Mouse (Mus musculus) stomach, postnatal 0 days (tissue): ENCODE results near the gene Thegl.

Experiments used
- CTCF ChIP-seq: IDR thresholded peaks from 2 replicates; pipeline ENCODE4 v1.5.1; 2016; ENCODE audit warnings: antibody characterized with exemption, low read depth, mild to moderate bottlenecking, moderate library complexity
- EP300 ChIP-seq: optimal IDR thresholded peaks from 2 replicates; pipeline ENCODE3; 2016; ENCODE audit warnings: antibody characterized with exemption

DNA sequence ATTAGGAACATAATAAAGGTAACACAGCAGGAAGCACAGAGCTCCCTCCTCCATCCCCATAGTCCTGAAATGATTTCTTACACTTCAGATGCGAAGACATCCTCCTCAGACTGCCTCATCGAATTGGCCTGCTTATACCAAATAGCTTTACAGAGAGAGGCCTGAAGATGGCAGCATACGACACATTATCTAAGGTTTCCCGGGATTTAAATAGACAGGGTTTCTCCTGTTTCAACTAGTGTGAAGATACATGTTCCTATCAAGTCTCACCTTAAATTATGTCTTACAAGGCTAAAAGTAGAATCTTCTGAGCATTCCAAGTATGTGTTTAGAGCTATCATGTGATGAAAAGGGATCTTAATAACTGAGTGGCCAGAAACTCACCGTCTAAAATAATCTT is 17.4 kb upstream of the Thegl start:
- TF ChIP-seq CTCF: peak; percentile 76
- TF ChIP-seq EP300: no peak
